Mouse (Mus musculus) cerebellum, adult 2 months (tissue): ENCODE measurements at regions not wholly inside any gene's neighbourhood (a gene's known extent, or its start where the extent isn't known, plus 50 kb on each side); places are given as distances from the start of the nearest gene placed in this dataset.

Source experiments
- CTCF ChIP-seq: fragments of 200-500 bp; IDR thresholded peaks from 2 replicates; pipeline ENCODE4 v1.5.1; 2011; ENCODE audit warnings: low read depth, mild to moderate bottlenecking, control low read depth, low read length, moderate library complexity, borderline replicate concordance; ENCODE audit not compliant: insufficient read depth
- POLR2A ChIP-seq: fragments of 200-500 bp; IDR thresholded peaks from 2 replicates; pipeline ENCODE4 v1.6.1; 2011; ENCODE audit warnings: low read length, control low read depth, borderline replicate concordance; ENCODE audit not compliant: insufficient read depth

DNA sequence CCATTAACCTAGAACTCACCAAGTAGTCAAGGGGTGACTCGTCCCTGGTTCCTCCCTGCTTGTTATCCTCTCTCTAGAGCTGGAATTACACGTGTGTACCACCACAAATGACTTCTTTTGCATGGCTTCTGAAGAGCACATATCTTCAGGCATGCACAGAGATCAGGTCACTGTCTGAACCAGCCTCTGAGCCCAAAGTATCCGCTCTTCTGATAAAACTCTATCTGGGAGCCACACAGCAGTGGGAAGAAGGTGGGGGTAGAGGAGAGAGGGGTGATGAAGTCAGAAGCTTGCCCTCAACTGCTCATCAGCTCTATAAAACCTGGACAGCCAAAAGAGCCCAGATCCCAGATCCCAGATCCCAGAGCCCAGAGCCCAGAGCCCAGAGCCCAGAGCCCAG, 301.9 kb upstream of the 1700056E22Rik start:
- TF ChIP-seq CTCF (no peak), POLR2A (no peak)
